Mouse (Mus musculus) cortical plate, adult 2 months (tissue): ENCODE measurements around the gene Pbx1.

Source experiments
- CTCF ChIP-seq: fragments of 200-500 bp; IDR thresholded peaks from 2 replicates; pipeline ENCODE4 v1.5.1; 2011; ENCODE audit warnings: mild to moderate bottlenecking, control low read depth, low read length; ENCODE audit not compliant: insufficient read depth; ENCODE audit errors: extremely low read depth
- POLR2A ChIP-seq: fragments of 200-500 bp; IDR thresholded peaks from 2 replicates; pipeline ENCODE4 v1.6.1; 2011; ENCODE audit warnings: mild to moderate bottlenecking, low read length, control low read depth; ENCODE audit not compliant: insufficient read depth; ENCODE audit errors: extremely low read depth

- no peak for TF ChIP-seq POLR2A
- no peak for TF ChIP-seq CTCF
Measured at GRCm38 (mm10) chr1:168284566-168285141, 147.4 kb downstream of the Pbx1 start.
